Mouse (Mus musculus): ENCODE measurements around the gene Ms4a7. TPM values are rescaled to one million over a fixed set of nuclear protein-coding genes. Genes with fewer than 3 reads are reported as not detected.

The Ms4a7 gene
- total RNA-seq (2021): under 1 TPM; 0.17 to 0.23 TPM
- long read RNA-seq, experiment 1: 0 reads
- long read RNA-seq, experiment 2: 0 reads

DNA sequence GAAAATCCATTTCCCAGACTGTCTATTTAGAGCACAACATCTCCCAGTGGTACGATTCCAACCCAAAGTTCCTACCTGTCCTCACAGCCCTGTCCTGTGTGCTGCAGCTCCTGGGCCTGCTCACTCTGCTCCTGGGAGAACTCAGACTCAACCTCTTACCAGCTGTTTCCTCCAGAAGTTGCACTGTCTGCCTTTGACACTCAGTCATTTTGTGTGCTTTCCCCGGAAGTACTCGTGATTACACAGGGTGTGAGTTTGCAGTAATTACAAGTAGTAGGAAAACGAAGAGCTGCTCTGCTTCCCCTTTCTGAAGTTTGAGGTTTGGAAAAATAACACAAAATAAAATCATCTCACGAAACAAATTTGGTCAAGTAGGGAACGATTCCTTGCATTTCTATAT, at the start of gene Ms4a7:
Ms4a7 (minus strand) TSS at position 215 of the 400 bp plus-strand sequence.
- no peak for TF ChIP-seq CTCF (IDR thresholded peaks at IDR 0.05)
- Histone ChIP-seq H3K27ac (no peak within 1 kb of the TSS), H3K4me3 (no peak within 1 kb of the TSS)
- intact Hi-C loops (cut with DNase I): no loop called here
- no peak for DNase-seq

DNA sequence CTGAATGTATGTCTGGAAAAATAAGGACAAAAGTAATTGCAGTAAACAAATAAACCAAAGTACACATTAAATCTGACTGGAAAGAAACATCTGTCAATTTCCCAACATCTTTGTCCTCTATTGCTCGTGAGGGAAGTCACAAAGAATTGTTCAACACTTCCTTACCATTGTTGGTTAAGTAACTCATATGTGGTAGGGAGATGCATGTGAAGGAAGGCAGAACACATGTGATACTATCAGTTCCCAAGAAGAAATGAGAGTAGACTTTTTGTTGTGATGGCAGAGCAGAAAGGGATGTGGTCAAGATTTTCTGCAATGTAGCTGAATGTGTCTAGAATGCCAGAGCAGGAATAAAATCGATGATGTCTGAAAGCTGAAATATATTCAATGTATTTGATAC, 40.5 kb upstream of the Ms4a7 start:
- no peak for TF ChIP-seq CTCF (IDR thresholded peaks at IDR 0.05)
- no peak for DNase-seq
- Histone ChIP-seq H3K27ac (no peak overlapping the region), H3K4me3 (no peak overlapping the region)
- intact Hi-C loops (cut with DNase I): no loop called here

DNA sequence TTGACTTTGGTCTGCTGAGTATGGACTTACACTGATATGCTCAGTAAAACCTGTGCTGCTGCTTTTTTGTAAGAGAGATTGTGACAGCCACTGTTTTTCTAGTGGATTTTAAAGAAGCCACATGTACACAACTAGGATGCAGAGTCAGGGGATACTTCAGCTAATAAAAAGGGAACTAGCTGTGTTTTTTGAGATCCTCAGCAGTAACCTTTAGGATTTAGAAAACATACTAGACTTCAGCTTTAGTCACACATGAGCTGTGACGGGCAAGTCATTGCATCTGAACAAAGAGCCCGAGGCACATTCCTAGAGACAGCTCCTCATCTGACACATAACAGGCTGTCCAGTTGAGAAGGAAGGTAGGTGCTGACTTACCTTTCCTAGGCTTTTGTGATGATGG, 39.3 kb upstream of the Ms4a7 start, which contains the start of gene Ms4a4a:
Ms4a4a (plus strand) TSS at position 251 of the 400 bp plus-strand sequence.
- no peak for TF ChIP-seq CTCF (IDR thresholded peaks at IDR 0.05)
- peak within 1 kb of the TSS; percentile 12; the same call in 1 of the 2 replicates for H3K27ac ChIP-seq
- intact Hi-C loops (cut with DNase I): no loop called here
- DNase-seq: no peak
- 0 out of 2 replicates have a peak within 1 kb of the TSS, but pooled peaks have one; percentile 9 for H3K4me3 ChIP-seq

DNA sequence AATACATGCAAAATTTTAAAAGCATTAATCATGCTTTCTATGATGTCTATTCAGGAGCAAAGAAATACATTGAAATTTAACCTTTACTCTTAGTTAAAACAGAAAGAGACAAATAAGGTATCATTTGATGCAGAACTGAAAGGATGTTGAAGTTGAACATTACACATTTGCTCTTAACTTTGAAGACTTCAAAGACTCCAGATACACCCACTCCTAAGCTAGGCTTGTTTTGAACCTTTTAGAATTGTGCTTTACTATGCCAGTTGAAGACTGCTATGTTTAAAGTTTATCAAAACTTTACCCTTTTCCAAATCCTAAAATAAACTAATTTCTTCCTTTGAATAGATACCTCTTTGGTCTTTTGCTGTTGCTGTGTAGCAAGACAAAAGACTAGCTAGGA, 35.2 kb upstream of the Ms4a7 start:
- no peak for TF ChIP-seq CTCF (IDR thresholded peaks at IDR 0.05)
- H3K27ac ChIP-seq: no peak overlapping the region
- no peak overlapping the region for H3K4me3 ChIP-seq
- no peak for DNase-seq
- intact Hi-C loops (cut with DNase I): no loop called here

- intact Hi-C loops (cut with DNase I): no loop called here
- Histone ChIP-seq H3K27ac (no peak overlapping the region), H3K4me3 (no peak overlapping the region)
- TF ChIP-seq CTCF (IDR thresholded peaks at IDR 0.05): no peak
- DNase-seq: no peak
These were observed 32.4 kb upstream of the Ms4a7 start for GRCm38 (mm10) chr19:11368310-11368709.

GRCm38 (mm10) chr19:11362002-11362401, 26.1 kb upstream of the Ms4a7 start:
- Histone ChIP-seq H3K4me3 (no peak overlapping the region), H3K27ac (no peak overlapping the region)
- intact Hi-C loops (cut with DNase I): no loop called here
- no peak for TF ChIP-seq CTCF (IDR thresholded peaks at IDR 0.05)
- no peak for DNase-seq

DNA sequence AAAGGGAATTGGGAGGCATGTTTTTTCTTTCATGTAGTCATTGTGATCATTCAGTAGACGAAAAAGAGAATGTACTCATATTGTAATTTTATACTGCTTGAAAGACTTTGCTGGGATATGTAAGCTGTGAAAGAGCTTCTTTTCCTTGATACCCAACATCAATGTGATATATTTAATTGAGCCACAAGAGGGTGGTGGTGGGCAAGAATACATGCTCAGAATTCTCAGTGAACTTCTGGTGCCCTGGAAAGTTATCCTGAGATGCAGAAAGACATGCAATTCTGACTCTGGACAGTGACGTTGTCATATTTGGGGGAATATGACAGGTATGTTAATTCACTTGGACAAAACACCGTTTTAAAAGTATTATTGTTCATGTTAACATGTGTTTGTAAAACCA, 24.2 kb upstream of the Ms4a7 start:
- TF ChIP-seq CTCF (IDR thresholded peaks at IDR 0.05): peak; percentile 27; the same call in 1 of the 2 replicates
- DNase-seq: no peak
- Histone ChIP-seq H3K4me3 (no peak overlapping the region), H3K27ac (no peak overlapping the region)
- intact Hi-C loops (cut with DNase I): no loop called here

GRCm38 (mm10) chr19:11355730-11356129, 19.8 kb upstream of the Ms4a7 start:
- no peak overlapping the region for H3K27ac ChIP-seq
- intact Hi-C loops (cut with DNase I): no loop called here
- no peak overlapping the region for H3K4me3 ChIP-seq
- DNase-seq: no peak
- no peak for TF ChIP-seq CTCF (IDR thresholded peaks at IDR 0.05)

DNA sequence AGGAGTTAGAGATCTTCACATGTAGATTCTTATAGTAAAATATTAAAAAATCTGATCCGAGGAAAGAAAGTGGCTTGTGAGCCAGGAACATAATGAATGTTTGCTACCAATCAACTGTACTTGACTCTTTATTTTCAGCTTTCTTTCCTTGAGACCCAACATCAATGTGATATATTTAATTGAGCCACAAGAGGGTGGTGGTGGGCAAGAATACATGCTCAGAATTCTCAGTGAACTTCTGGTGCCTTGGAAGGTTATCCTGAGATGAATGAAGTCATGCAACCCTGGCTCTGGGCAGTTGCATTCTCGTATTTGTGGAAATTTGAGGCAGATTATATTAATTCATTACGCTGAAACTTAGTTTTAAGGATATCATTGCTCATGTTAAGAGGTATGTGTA, 15.9 kb upstream of the Ms4a7 start:
- intact Hi-C loops (cut with DNase I): loop anchor here (5.0 kb wide), 1 partner anchor 250 kb away; the partner anchor contains the start of gene Ms4a6d
- peak; percentile 26; the same call in 1 of the 2 replicates for TF ChIP-seq CTCF (IDR thresholded peaks at IDR 0.05)
- H3K27ac ChIP-seq: no peak overlapping the region
- H3K4me3 ChIP-seq: no peak overlapping the region
- no peak for DNase-seq

GRCm38 (mm10) chr19:11349698-11350481, 13.9 kb upstream of the Ms4a7 start:
- intact Hi-C loops (cut with DNase I): loop anchor here (5.0 kb wide), 1 partner anchor 252 kb away; the partner anchor contains the start of gene Ms4a6d
- TF ChIP-seq CTCF (IDR thresholded peaks at IDR 0.05): 0 out of 2 replicates have a peak, but pooled peaks have one; percentile 10
- H3K27ac ChIP-seq: 0 out of 2 replicates have a peak overlapping the region, but pooled peaks have one; percentile 35
- no peak overlapping the region for H3K4me3 ChIP-seq
- DNase-seq: peak; percentile 29

DNA sequence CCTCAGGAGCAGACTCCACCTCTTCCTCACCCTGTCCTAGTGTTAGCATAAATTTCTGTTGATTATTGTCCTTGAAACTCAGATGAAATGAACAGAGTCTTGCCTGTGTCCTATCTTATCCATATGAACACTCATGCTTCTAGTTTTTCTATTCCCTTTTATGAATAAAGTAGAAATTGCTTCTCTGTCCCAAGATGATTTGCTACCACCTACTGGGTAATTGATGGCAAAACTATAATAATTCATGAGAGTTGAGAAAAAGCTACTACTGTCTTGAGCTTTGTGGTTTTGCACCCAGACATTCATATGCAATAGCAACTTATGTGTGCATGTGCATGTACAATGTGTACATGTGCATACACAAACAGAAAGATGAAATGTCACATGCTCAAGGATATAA, 8.0 kb upstream of the Ms4a7 start:
- Histone ChIP-seq H3K27ac (no peak overlapping the region), H3K4me3 (no peak overlapping the region)
- DNase-seq: no peak
- TF ChIP-seq CTCF (IDR thresholded peaks at IDR 0.05): no peak
- intact Hi-C loops (cut with DNase I): no loop called here

GRCm38 (mm10) chr19:11343147-11343546, 7.2 kb upstream of the Ms4a7 start:
- intact Hi-C loops (cut with DNase I): no loop called here
- Histone ChIP-seq H3K4me3 (no peak overlapping the region), H3K27ac (no peak overlapping the region)
- no peak for TF ChIP-seq CTCF (IDR thresholded peaks at IDR 0.05)
- DNase-seq: no peak

DNA sequence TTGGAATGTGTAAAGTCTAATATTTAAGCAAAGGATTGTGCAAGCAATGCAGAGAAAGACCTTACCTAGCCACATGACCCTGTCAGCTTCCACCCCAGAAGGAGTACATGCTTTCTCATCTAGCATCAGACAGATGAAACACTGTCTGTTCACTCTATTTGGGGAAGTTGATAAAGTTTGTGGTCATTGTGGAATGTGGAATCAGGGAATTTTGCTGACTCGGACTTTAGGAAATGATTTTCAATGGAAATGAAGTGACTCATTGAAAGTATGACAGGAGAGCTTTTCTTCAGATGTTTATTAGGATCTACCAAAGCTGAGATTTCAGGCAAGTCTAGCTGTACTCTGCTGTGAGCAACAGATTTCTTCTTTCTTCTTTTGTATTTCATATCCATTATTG, 14.8 kb downstream of the Ms4a7 start:
- no peak overlapping the region for H3K27ac ChIP-seq
- H3K4me3 ChIP-seq: no peak overlapping the region
- DNase-seq: no peak
- no peak for TF ChIP-seq CTCF (IDR thresholded peaks at IDR 0.05)
- intact Hi-C loops (cut with DNase I): no loop called here
